Mouse (Mus musculus) ES-Bruce4 (cell line): ENCODE measurements around the gene Gnpat. TPM values are rescaled to one million over a fixed set of nuclear protein-coding genes. Genes with fewer than 3 reads are reported as not detected.
"Not testable (repeated sequence)": the region's sequence is repeated elsewhere in the genome, so short reads cannot be mapped to it uniquely, and the experiment has no call there.

Experiments used
- H3K27ac ChIP-seq: 2 replicates; pipeline ENCODE4 v1.5.1; 2012; ENCODE audit warnings: low read length, inconsistent platforms; ENCODE audit not compliant: insufficient read depth
- H3K27me3 ChIP-seq: 2 replicates; pipeline ENCODE4 v1.6.1; 2012; ENCODE audit warnings: mild to moderate bottlenecking, low read length, inconsistent platforms; ENCODE audit not compliant: control insufficient read depth, poor library complexity, insufficient read depth, severe bottlenecking
- H3K36me3 ChIP-seq: 2 replicates; pipeline ENCODE4 v1.6.1; 2012; ENCODE audit warnings: inconsistent platforms, mild to moderate bottlenecking, low read length, moderate library complexity; ENCODE audit not compliant: control insufficient read depth, poor library complexity, insufficient read depth, severe bottlenecking
- H3K4me1 ChIP-seq: one replicate; pipeline ENCODE4 v1.8.1; 2011; ENCODE audit warnings: low read length; ENCODE audit not compliant: control insufficient read depth, insufficient read depth
- H3K4me3 ChIP-seq: 2 replicates; pipeline ENCODE4 v1.5.1; 2011; ENCODE audit warnings: low read depth, mild to moderate bottlenecking, low read length
- H3K9ac ChIP-seq: 2 replicates; pipeline ENCODE4 v1.6.1; 2012; ENCODE audit warnings: low read depth, mild to moderate bottlenecking, inconsistent platforms; ENCODE audit not compliant: poor library complexity, severe bottlenecking
- H3K9me3 ChIP-seq: replicated peaks from 2 replicates; pipeline ENCODE4 v1.6.1; 2012; ENCODE audit warnings: mild to moderate bottlenecking, low read length, inconsistent platforms; ENCODE audit not compliant: control insufficient read depth, poor library complexity, insufficient read depth, severe bottlenecking
- CTCF ChIP-seq: IDR thresholded peaks from one replicate; pipeline ENCODE4 v1.8.1; 2011; ENCODE audit warnings: low read depth, low read length
- EP300 ChIP-seq: IDR thresholded peaks from 2 replicates; pipeline ENCODE4 v1.6.1; 2011; ENCODE audit warnings: low read depth, low read length; ENCODE audit not compliant: insufficient read depth
- POLR2A ChIP-seq: IDR thresholded peaks from one replicate; pipeline ENCODE4 v1.8.1; 2011; ENCODE audit warnings: low read length; ENCODE audit not compliant: insufficient read depth
- polyA plus RNA-seq: library from polyadenylated mRNA; stranded (reverse); fragments of >200 nt; gene quantifications from 2 replicates; pipeline ENCODE4 v1.2.4, GENCODE M21; 2011; ENCODE audit warnings: low read depth; ENCODE audit not compliant: missing spikeins, insufficient read depth, insufficient read length

Gnpat gene
- polyA plus RNA-seq, 1 experiment, result 113 TPM

GRCm38 (mm10) chr8:124837956-124838355 is 24.9 kb upstream of the Gnpat start:
- Histone ChIP-seq H3K9me3 (no peaks in the 10 kb centered on the region), H3K27ac (no peak overlapping the region), H3K4me1 (no peaks in the 10 kb centered on the region), H3K9ac (no peak overlapping the region), H3K4me3 (no peak overlapping the region), H3K36me3 (peaks cover 44% of the 10 kb centered on the region), H3K27me3 (no peaks in the 10 kb centered on the region)
- TF ChIP-seq POLR2A (no peak), EP300 (no peak), CTCF (no peak)

- no peak overlapping the region for H3K4me3 ChIP-seq
- H3K27me3 ChIP-seq, result no peaks in the 10 kb centered on the region
- TF ChIP-seq EP300 (no peak), POLR2A (no peak), CTCF (no peak)
- H3K27ac ChIP-seq, result peak overlapping the region; percentile 37; the same call in 1 of the 2 replicates
- no peak overlapping the region for H3K9ac ChIP-seq
- H3K4me1 ChIP-seq, result peaks cover 2% of the 10 kb centered on the region
- peaks cover 47% of the 10 kb centered on the region for H3K36me3 ChIP-seq
- no peaks in the 10 kb centered on the region for H3K9me3 ChIP-seq
Measured at GRCm38 (mm10) chr8:124839371-124839770, 23.5 kb upstream of the Gnpat start.

DNA sequence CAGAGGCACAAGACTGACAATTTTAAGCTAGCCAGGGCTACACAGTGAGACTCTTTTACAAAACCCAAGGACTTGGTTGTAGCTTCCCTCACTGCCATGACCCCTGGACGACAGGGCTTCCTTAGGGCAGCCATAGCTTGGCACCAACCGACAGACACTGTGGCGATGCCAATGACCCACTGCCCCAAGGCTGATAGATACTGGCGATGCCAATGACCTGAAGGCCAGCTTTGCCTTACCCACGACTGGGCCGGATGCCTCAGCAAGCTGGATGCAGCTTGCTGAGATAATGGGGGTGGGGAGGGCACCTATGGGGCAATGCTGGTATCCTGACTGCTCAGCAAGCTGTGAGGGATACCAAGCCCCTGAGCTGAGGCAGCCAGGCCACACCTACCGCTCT is 21.9 kb upstream of the Gnpat start:
- TF ChIP-seq CTCF (no peak), POLR2A (no peak), EP300 (no peak)
- peaks cover 47% of the 10 kb centered on the region for H3K36me3 ChIP-seq
- H3K9ac ChIP-seq, result no peak overlapping the region
- no peak overlapping the region for H3K4me3 ChIP-seq
- H3K27me3 ChIP-seq, result no peaks in the 10 kb centered on the region
- H3K9me3 ChIP-seq, result no peaks in the 10 kb centered on the region
- peaks cover 2% of the 10 kb centered on the region for H3K4me1 ChIP-seq
- no peak overlapping the region for H3K27ac ChIP-seq

- H3K4me3 ChIP-seq, result no peak overlapping the region
- TF ChIP-seq CTCF, result no peak
- TF ChIP-seq POLR2A, result no peak
- peaks cover 47% of the 10 kb centered on the region for H3K36me3 ChIP-seq
Measured at GRCm38 (mm10) chr8:124841775-124842174, 21.1 kb upstream of the Gnpat start.

GRCm38 (mm10) chr8:124842929-124843328 is 19.9 kb upstream of the Gnpat start:
- H3K36me3 ChIP-seq, result peaks cover 47% of the 10 kb centered on the region

More at GRCm38 (mm10) chr8:124841775-124842174, 21.1 kb upstream of the Gnpat start:
- H3K4me1 ChIP-seq, result peaks cover 2% of the 10 kb centered on the region
- H3K9me3 ChIP-seq, result no peaks in the 10 kb centered on the region
- H3K27me3 ChIP-seq, result no peaks in the 10 kb centered on the region
- no peak overlapping the region for H3K9ac ChIP-seq
- H3K27ac ChIP-seq, result no peak overlapping the region

GRCm38 (mm10) chr8:124845131-124845530 is 17.7 kb upstream of the Gnpat start:
- no peaks in the 10 kb centered on the region for H3K9me3 ChIP-seq
- peaks cover 26% of the 10 kb centered on the region for H3K36me3 ChIP-seq
- no peak overlapping the region for H3K27ac ChIP-seq
- no peak overlapping the region for H3K4me3 ChIP-seq
- H3K9ac ChIP-seq, result no peak overlapping the region
- H3K4me1 ChIP-seq, result peaks cover 2% of the 10 kb centered on the region
- H3K27me3 ChIP-seq, result no peaks in the 10 kb centered on the region
- TF ChIP-seq POLR2A (no peak), CTCF (no peak), EP300 (no peak)

More at GRCm38 (mm10) chr8:124842929-124843328, 19.9 kb upstream of the Gnpat start:
- not testable (repeated sequence) for H3K9ac ChIP-seq, H3K27ac ChIP-seq, H3K4me3 ChIP-seq, H3K9me3 ChIP-seq, H3K4me1 ChIP-seq, H3K27me3 ChIP-seq

DNA sequence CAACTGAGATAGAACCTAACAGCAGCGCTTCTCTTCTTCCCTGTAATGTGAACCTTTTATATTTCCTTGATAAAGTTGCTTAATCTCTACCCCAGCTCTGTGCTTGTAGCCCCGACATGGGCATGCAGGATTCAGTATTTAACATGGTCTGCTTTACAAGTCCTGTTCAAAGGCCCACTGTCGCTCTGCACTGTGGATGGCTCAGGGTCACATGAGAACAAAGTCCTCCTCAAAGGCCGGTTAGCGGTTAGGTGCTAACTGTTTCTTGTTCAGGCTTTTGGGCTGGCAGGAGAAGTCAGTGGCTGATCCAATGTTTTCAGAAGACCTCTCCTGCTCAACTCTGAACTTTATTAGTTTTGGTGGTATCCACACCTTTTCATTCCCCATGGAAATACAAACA is 17.3 kb upstream of the Gnpat start:
- H3K4me3 ChIP-seq, result no peak overlapping the region
- H3K9me3 ChIP-seq, result no peaks in the 10 kb centered on the region
- peaks cover 22% of the 10 kb centered on the region for H3K36me3 ChIP-seq
- H3K27ac ChIP-seq, result no peak overlapping the region
- TF ChIP-seq CTCF, result no peak
- no peak for TF ChIP-seq EP300
- TF ChIP-seq POLR2A, result no peak
- no peak overlapping the region for H3K9ac ChIP-seq
- no peaks in the 10 kb centered on the region for H3K27me3 ChIP-seq
- peaks cover 2% of the 10 kb centered on the region for H3K4me1 ChIP-seq
